Mouse (Mus musculus) CD4-positive helper T cell, adult 2 months (primary cell): ENCODE data around the gene Rnase13.
"Not testable (repeated sequence)": the region's sequence is repeated elsewhere in the genome, so short reads cannot be mapped to it uniquely, and the experiment has no call there.

ENCODE experiments used
- DNase-seq: peaks from one replicate; pipeline ENCODE4 v3.0.0-alpha.2; 2012; ENCODE audit warnings: low read depth, missing footprints, low spot score

Rnase13 gene

GRCm38 (mm10) chr14:51922571-51922865 lies at the start of gene Rnase13:
Gene Rnase13, minus strand, starts transcription at chr14:51922773.
- no peak for DNase-seq

GRCm38 (mm10) chr14:51967400-51967799 lies 44.8 kb upstream of the Rnase13 start:
- DNase-seq: no peak

GRCm38 (mm10) chr14:51960316-51960715 lies 37.7 kb upstream of the Rnase13 start:
- DNase-seq: no peak

GRCm38 (mm10) chr14:51943336-51943735 lies 20.8 kb upstream of the Rnase13 start:
- DNase-seq: no peak

- no peak for DNase-seq
These were observed 19.7 kb upstream of the Rnase13 start for GRCm38 (mm10) chr14:51942236-51942635.

GRCm38 (mm10) chr14:51941577-51941976 lies 19.0 kb upstream of the Rnase13 start:
- no peak for DNase-seq

GRCm38 (mm10) chr14:51940944-51941560 lies 18.5 kb upstream of the Rnase13 start:
- DNase-seq: no peak

GRCm38 (mm10) chr14:51939005-51939404 lies 16.4 kb upstream of the Rnase13 start:
- no peak for DNase-seq

- no peak for DNase-seq
These were observed 9.8 kb upstream of the Rnase13 start for GRCm38 (mm10) chr14:51932092-51933020.

- DNase-seq: peak; percentile 49
These were observed 8.3 kb upstream of the Rnase13 start for GRCm38 (mm10) chr14:51930824-51931223.

GRCm38 (mm10) chr14:51929968-51930367 lies 7.4 kb upstream of the Rnase13 start:
- DNase-seq: no peak

GRCm38 (mm10) chr14:51929309-51929943 lies 6.9 kb upstream of the Rnase13 start:
- no peak for DNase-seq

GRCm38 (mm10) chr14:51926930-51927329 lies 4.4 kb upstream of the Rnase13 start:
- DNase-seq: not testable (repeated sequence)

GRCm38 (mm10) chr14:51923492-51923891 lies 919 bp upstream of the Rnase13 start:
- no peak for DNase-seq

- no peak for DNase-seq
These were observed 337 bp upstream of the Rnase13 start for GRCm38 (mm10) chr14:51922910-51923309.

- DNase-seq: no peak
These were observed 608 bp downstream of the Rnase13 start for GRCm38 (mm10) chr14:51921759-51922570.

GRCm38 (mm10) chr14:51918966-51919365 lies 3.6 kb downstream of the Rnase13 start:
- no peak for DNase-seq

GRCm38 (mm10) chr14:51918125-51918524 lies 4.4 kb downstream of the Rnase13 start, which contains the start of gene Tppp2:
Gene Tppp2, plus strand, starts transcription at chr14:51918425.
- DNase-seq: no peak

GRCm38 (mm10) chr14:51916539-51916938 lies 6.0 kb downstream of the Rnase13 start:
- DNase-seq: no peak

- no peak for DNase-seq
These were observed 7.5 kb downstream of the Rnase13 start for GRCm38 (mm10) chr14:51915030-51915429.

GRCm38 (mm10) chr14:51913960-51914762 lies 8.4 kb downstream of the Rnase13 start, which contains the start of gene Ndrg2:
Gene Ndrg2, minus strand, starts transcription at chr14:51914158.
- DNase-seq: no peak
